Mouse (Mus musculus) neural tube, embryonic 10.5 days (tissue): ENCODE results near the gene Cuedc1.
A peak's percentile ranks its signal among the peaks of the same experiment; 100 is the strongest.

Source experiments
- DNase-seq: peaks from one replicate; pipeline ENCODE4 v3.0.0-alpha.2; 2017; ENCODE audit warnings: low spot score; ENCODE audit errors: extremely low spot score

The Cuedc1 gene

DNA sequence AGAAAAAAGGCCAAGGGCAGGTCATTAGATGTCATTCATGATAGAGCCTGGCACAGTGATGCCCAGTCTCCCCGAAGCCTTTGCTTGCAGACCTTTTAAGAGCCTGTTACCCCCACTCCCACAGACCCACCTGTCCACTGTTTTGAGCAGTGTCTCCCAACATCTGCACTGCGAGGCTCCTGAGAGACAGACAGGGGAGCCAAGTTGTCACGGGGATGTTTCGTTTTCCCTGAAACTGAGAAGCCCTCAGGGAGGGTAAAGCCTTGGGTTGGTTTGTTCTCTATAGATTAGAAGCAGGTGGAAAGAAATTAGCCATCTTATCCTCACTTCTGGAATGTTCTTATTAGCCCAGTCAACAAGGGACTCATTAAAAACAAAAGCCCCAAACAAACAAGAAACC lies 136.9 kb downstream of the Cuedc1 start:
- no peak for DNase-seq

DNA sequence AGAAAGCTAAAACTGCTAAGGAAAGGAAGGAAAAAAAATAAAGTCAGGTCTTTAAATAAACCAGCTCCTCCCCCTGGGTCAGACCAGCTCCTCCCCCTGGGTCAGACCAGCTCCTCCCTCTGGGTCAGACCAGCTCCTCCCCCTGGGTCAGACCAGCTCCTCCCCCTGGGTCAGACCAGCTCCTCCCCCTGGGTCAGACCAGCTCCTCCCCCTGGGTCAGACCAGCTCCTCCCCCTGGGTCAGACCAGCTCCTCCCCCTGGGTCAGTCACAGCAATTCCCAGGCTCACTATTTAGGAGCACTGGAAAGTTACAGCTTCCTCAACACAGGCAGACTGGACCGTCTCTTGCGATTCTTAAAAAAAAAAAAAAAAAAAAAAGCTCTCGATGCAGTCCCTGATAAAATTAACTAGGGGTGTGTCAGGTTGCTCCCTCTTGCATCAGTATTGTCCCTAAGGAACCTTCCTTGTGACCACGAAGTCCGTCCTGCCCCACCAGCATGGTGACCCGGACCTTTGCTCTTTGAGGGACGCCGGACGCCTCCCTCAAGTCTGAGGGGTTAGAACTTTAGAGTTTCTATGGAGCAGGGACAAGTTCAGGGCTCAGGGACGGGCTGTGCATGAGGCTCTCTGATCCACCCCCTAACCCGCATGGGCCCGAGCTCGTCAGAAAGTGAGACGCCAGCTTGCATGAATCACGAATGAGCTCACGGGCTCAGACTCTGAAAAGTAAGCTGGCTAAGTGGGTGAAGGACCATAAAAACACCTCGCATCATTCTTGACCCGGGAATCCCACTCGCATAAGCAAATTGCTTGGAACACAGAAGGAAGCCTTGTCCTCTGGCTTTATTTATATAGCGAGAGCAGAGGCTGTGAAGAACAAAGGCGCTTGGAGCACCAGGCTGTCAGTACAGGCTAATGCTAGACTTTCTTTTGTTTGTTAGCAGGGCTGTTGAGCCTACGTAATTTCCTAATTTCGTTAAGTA lies 137.7 kb downstream of the Cuedc1 start:
- DNase-seq = peak; percentile 68

DNA sequence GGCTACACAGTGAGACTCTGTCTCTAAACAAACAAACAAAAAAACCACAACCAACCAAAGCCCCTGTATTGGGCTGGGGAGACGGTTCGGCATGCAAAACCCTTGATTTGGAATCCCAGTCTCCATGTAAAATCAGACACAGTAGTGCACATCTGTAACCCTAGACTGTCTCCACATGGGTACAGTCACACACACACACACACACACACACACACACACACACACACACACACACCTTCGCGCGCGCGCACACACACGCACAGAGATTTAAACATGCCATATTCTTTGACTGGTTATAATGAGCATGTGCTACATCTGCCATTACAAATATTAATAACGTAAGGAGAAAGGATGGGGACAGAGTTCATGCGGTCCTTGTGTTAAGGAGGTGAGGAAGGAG lies 142.4 kb downstream of the Cuedc1 start:
- DNase-seq = peak; percentile 48

DNA sequence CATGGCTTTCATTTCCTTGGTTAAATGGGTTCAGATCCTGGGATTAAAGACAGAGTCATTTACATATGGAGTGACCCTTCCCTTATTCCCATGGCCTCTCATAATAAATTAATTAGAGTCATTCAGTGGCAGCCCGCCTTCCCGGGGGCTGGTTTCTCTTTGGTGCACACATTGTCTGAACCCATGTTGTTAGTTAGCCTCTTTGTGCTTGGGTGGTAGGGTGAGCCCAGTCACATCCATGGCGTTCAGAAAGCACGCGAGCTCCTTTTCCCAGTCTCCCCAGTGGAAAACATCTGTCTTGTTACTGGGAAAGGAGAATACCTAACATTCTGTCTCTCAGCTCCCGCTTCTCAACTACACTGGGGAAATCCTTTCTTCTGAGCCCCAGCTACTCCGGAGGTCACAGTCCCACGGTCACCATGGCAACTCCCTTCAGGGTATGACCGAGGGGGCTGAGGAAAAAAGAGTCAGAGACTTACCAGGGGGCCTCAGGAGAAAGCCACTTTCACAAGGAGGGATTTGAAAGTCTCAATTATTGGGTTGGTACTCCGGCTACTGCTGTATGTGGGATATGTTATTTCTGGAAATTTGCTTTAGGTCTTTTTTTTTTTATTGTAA lies 143.0 kb downstream of the Cuedc1 start:
- DNase-seq = peak; percentile 83

DNA sequence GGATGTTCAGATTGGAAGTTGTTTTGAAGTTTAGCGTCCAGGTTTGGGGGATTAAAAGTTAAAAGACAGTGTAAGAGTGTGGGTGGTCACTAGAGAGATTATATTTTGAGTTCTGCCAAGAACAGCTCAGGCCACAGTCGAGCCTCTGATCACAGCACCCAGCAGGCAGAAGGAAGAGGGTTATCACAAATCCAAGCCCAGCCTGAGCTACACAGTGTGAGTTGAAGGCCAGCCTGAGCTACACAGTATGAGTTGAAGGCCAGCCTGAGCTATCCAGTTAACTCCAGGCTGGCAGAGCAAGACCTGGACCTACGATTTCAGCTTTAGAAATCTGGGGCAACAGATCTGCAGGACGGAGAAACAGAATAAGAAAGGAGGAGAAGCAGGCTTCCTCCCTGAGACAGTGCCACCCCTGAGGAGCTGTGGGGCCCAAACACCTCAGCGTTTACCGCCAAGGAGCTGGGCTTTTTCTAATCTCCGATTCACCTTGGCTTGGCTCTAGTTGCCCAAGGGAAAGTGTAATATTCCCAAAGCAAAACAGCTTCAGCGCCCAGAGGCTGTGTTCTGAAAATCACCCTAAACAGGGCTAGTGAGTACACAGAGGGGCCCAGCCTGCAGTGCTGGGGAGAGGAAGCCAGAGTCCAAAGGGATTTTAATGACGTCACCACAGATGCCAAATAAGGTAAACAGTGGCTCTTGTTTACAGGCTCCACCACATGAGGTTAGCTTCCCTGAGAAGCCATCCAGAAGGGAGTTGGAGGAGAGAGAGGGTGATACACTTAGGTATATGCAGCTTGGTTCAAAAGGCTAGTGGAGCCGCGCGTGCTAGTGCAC lies 143.8 kb downstream of the Cuedc1 start:
- peak; percentile 32 for DNase-seq
